Mouse (Mus musculus) mesoderm, embryonic 11.5 days (tissue): Measurements from ENCODE around the gene Hils1.
"Not testable (repeated sequence)": the region's sequence is repeated elsewhere in the genome, so short reads cannot be mapped to it uniquely, and the experiment has no call there.

Experiments
- DNase-seq: peaks from one replicate; pipeline ENCODE4 v3.0.0-alpha.2; 2012; ENCODE audit warnings: low read depth, low spot score

Gene Hils1

DNA sequence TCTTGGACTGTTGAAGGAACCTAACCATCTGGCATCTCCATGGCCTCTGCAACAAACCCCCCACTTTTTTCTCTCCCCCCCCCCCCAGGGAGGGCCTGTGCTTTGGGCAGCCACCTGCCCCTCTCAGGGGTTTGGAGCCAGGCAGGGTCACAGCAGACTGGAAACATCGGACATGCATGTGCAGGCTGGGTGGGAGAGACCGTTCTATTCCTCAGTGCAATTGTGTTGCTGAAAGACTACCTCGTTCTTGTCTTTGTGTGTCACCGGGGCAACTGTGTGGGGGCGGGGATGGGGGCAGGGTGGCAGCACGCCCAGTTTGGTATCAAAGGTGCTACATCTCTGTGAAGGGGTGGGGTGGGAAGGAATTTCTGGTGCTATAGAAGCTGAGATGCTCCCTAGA is 15.2 kb upstream of the Hils1 start:
- DNase-seq, result peak; percentile 30

GRCm38 (mm10) chr11:94955103-94955502 is 12.3 kb upstream of the Hils1 start:
- DNase-seq, result peak; percentile 53

DNA sequence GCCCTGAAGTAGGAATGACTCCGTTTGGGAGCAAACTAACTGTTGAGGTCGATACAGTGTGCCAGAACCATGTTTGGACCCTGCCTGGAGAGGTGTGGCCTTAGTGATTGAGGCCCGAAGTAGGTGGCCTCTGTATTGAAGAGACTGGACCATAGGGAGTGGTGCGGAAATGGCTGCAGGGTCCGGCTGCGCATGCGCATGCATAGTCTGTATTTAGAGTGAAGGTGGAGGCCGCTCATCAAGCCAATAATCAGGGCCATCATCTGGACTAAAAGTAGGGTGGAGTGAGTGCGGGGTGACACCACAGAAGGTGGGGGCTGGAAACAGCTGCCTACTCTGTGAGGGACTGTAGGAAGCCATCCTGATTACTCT is 9.7 kb upstream of the Hils1 start:
- DNase-seq, result no peak

DNA sequence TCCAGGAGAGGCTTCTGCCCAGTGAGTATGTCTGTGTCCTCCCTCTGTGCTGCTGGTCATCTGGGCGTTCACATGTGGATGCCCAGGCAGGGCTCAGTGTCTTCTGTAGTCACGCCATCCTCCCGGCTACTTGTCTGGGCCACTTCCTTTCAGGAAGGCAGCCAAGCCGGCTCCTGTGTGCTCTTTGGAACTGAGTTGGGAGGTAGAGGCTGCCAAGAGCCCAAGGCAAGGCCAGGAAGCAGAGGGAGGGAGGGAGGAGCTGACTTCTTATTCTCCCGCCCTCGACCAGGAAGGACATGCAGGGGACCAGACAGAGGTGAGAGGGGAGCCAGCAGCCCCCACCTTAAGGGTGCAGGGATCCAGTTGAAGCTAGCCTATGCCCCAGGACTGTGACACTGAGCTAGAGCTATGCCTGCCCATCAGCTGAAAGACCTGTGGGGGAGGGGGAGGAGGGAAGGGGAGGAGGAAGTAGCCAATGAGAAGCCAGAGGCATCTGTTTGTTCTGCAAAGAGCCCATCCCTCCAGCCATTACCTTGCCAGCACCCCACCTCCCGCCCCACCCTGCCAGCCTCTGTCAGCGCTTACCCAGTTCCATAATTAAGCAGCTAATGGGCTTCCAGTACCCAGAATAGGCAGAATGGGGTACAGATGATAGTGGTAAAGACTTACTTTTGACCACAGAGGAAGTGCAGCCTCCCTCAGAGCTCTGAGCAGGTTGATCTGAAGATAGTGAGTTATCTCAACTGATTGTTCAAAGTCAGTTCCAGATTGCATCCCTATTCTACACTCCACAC is 9.1 kb upstream of the Hils1 start:
- DNase-seq, result no peak

GRCm38 (mm10) chr11:94962534-94963101 is 4.8 kb upstream of the Hils1 start:
- DNase-seq, result no peak

- no peak for DNase-seq
Observed at GRCm38 (mm10) chr11:94968187-94968586, 794 bp downstream of the Hils1 start.

DNA sequence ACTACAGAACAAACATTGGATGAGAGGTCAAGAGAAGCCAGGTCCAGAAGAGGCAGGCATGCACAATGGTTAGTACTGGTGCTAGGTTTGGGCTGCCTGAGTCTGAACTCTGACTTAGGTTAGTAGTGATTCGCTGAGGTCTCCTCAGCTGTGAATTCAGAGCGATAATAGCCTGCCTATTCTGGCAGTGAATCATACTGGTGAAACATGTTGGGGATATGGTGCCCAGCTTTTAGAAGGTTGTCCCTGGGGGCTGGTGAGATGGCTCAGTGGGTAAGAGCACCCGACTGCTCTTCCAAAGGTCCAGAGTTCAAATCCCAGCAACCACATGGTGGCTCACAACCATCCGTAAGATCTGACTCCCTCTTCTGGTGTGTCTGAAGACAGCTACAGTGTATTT is 2.3 kb downstream of the Hils1 start:
- DNase-seq, result not testable (repeated sequence)

GRCm38 (mm10) chr11:94970210-94970943 is 3.0 kb downstream of the Hils1 start:
- peak; percentile 86 for DNase-seq

DNA sequence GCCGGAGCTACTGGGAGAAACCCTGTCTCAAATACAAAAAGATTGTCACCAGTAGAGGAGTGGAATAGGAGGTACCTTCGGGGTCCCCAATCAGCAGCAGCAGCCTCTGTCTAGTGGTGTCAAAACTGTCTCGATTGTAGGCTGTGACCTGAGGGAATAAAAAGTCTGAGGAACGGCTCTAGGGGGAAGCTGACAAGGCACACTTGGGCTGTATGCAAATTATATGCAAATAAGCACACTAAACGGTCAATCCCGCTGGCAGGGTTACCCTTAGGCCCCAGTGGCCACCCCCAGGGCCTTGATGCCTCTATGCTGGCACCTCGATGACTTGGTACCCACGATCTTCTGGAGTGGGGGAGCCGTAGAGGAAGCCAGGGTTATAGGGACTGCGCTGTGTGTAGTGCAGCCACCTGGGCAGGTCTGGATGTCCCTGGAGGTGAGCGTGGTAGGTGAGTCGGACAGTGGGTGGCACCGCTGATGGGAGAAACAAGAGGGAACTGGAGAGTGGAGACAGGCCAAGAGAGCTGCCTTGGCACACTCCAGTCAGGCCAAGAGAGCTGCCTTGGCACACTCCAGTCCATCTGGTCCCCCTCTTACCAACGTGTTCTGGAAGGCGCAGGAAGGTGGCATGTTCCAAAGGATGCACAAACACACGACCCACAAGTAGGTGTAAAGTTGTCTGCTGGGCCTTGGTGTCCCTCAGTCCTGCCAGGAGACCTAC is 4.7 kb downstream of the Hils1 start:
- DNase-seq, result no peak

GRCm38 (mm10) chr11:94972887-94973286 is 5.5 kb downstream of the Hils1 start:
- no peak for DNase-seq

- DNase-seq, result no peak
Observed at GRCm38 (mm10) chr11:94973313-94973712, 5.9 kb downstream of the Hils1 start.

GRCm38 (mm10) chr11:94974951-94975350 is 7.6 kb downstream of the Hils1 start:
- no peak for DNase-seq

DNA sequence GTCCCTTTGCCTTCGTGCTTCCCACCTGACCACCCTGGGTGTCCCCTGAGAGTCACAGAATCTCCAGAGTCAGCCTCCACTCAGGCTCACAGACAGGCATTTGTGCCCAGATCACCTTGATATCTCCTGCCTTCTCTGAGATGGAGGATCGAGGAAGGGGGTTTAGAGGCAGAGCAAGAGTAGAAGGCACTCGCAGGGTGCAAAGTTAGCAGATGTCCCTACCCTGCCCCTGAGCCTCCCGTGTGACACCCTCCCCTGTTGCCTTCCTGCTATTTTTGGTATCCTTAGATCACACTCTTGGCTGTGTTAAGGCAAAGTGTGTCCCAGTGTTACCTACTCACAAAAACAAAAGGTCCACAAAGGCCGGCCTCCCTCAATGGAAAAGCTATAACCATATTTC is 8.8 kb downstream of the Hils1 start, which contains the start of gene Sgca:
TSS of gene Sgca (minus strand) at position 129 of the 400 bp plus-strand sequence.
- no peak for DNase-seq

DNA sequence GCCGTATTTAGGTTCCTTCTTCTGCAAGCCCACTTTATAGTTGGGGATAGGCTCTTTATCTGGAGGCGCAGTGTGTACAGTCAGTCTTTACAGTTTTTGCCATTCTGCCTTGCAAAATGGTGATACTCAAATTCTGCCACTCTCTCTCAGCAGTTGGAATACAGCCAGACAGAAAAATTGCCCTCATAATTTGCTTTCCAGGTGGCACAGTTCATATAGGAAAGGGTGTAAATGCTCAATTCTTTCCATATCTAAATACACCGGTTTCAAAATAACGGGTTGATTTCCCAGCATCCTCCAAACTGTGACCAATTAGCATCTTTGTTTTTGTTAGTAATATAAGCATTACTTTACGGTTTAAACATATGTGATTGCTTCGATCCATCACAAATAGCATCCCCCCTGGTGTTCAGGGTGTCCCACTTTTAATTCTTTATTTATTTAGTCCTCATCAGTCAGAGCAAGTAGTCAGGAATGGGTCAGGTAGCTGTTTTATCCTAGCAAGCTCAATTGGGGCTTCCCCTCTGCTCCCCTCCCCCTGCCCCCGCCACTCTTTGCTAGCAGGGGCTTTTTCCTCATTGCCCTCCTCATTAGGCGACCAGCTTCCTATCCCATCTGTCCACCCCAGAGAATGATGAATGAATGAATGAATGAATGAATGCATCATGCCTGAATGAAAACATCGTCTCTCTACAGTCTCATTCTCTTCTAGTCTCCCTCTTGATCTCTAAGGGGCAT is 11.0 kb downstream of the Hils1 start:
- no peak for DNase-seq

DNA sequence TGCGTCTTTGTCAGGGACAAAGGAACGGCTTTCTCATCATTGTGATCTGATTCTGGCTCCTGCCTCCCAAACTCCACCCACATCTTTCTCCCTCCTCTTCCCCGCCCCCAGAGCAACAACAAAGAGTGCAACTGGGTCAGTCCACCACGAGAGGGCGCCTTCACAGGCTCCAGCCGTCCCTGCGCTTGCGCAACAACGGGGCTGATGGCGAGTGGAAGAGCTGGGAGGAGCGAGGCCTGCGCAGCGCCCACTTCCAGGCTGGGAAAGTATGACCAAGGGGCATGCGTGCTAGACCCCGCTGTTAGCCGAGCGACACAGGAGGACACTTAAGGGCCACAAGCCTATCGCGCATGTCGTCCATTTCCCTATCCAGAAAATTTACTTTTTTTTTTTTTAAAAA is 11.6 kb downstream of the Hils1 start:
- DNase-seq, result peak; percentile 98

DNA sequence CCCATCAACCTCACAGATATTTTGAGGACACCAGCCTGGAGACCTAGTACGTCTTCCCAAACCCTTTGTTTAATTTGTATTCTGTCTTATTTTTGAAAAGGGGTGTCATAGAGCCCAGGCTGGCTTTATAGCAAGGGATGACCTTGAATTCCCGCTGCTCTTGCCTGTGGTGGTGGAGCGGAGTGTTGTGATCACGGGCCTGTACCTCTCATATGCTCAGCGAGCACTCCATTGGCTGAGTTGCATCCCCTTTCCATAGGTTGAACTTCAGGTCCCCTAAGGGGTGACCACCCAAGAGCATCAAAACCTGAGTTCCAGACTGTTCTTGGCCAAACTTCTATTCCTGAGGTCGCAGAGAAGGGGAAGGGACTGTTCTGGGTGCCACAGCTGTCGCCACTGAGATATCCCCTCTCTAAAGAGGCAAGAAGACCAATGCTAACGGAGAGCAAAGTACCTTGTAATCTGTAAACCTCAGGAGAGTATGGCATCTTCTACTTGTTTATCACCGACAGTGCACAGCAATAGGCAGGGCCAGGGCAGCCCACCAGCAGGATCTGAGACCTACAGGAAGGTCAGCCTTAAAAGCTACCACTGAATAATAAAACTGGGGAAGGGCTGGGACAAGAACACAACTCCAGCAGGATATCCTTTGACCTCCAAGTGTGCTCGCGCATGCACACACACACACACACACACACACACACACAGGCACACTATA is 12.2 kb downstream of the Hils1 start:
- DNase-seq, result no peak

- DNase-seq, result no peak
Observed at GRCm38 (mm10) chr11:94985140-94985539, 17.7 kb downstream of the Hils1 start.

- DNase-seq, result no peak
Observed at GRCm38 (mm10) chr11:94985822-94986221, 18.4 kb downstream of the Hils1 start.

DNA sequence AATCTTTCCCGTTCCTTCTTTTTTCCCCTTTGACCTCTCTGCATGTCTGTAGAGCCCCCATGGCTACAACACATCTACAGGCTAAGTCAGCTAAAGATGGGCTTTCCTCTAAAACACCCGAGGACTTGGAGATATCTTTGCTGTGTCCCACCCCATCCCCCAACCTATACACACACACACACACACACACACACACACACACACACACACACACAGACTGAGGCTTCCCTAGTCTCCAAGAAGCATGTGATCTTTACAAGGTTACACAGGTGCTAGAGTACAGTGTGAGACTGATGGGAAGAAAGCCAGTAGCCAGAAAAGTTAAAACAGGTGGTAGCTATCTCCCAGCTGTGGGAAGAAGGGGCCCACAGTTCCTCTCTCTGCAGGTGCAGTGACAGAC is 19.0 kb downstream of the Hils1 start:
- DNase-seq, result no peak

- DNase-seq, result no peak
Observed at GRCm38 (mm10) chr11:94987341-94987740, 19.9 kb downstream of the Hils1 start.

DNA sequence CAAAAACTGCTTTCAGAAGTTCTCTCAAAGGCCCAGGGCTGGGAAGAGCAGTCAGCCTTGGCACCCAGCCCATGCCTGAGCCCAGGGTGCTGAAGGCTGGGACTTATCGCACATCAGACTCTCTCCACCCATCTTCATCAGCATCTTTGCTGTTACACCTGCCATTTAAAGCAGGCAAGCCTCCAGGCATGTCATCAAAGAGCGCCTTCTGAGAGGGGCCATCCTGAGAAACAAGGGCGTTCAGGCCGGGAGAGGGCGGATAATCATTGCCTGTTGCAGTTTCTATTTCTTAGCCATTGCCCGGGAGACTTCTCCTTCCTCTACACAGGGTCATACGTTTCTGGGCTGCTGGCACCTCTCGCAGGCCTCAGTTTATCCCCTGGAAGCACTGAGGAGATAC is 20.5 kb downstream of the Hils1 start:
- DNase-seq, result no peak
